Mouse (Mus musculus) small intestine, adult 2 months (tissue): ENCODE data around the gene Antxr1.

Source experiments
- CTCF ChIP-seq: fragments of 200-500 bp; IDR thresholded peaks from 2 replicates; pipeline ENCODE4 v1.5.1; 2012; ENCODE audit warnings: low read depth, mild to moderate bottlenecking, control low read depth, inconsistent platforms, low read length, moderate library complexity, mixed read lengths; ENCODE audit not compliant: insufficient replicate concordance, insufficient read length; ENCODE audit errors: extremely low read depth
- POLR2A ChIP-seq: fragments of 200-500 bp; IDR thresholded peaks from 2 replicates; pipeline ENCODE4 v1.6.1; 2012; ENCODE audit warnings: low read depth, mild to moderate bottlenecking, control low read depth, inconsistent platforms, low read length, moderate library complexity

DNA sequence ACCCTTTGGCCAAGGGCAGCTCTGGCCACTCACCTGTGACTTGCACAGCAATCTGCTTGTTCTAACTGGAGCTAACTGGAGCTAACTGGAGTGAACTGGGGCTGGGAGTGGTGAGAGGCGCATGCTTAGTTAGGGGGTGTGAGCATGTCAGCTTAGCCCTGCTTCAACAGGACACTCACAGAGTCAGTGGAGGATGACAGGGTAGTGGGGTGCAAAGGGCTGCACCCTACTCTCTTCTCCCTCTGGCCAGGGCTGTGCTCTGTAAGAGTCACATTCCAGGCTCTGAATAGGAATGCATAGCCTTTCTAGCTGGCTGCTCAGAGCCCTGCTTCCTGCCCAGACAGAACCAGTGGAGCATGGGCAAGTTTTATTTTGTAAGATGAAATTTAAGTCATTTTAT, 110.3 kb downstream of the Antxr1 start:
- no peak for TF ChIP-seq POLR2A
- TF ChIP-seq CTCF = no peak
